Mouse (Mus musculus): ENCODE measurements around the gene Ahr. TPM values are rescaled to one million over a fixed set of nuclear protein-coding genes. Genes with fewer than 3 reads are reported as not detected.

Gene Ahr
- polyA plus RNA-seq, 1 experiment: not detected

DNA sequence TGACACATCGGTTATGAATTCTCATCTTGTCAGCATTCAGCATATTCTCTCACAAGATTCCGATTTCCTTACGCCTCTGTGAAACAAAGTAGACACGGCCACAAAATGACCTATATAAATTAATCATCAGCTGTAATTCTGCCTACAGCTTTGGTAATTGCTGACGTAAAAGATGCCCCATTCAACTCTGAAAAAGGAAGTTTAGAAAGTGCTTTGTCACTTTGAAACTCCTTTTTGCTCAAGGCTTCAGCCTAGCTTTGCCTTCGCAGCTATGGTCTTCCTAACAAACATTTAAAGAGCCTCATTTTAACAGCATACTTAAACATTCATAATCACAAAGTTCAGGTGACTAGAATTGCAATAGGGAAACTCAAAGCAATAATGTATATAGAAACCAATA is 72.2 kb downstream of the Ahr start:
- H3K27ac ChIP-seq (ENCODE audit: insufficient read depth, low read depth, low read length): no peak overlapping the region
- no peak overlapping the region for H3K4me3 ChIP-seq (ENCODE audit: insufficient read depth, low read depth, low read length)
- no peaks in the 10 kb centered on the region for H3K4me1 ChIP-seq (ENCODE audit: control insufficient read depth, insufficient read depth, low read length)
- 83% methylated on average over 6 of the region's 6 CpGs for WGBS
- TF ChIP-seq CTCF (IDR thresholded peaks at IDR 0.05; ENCODE audit: insufficient read depth, low read depth, low read length) (no peak), POLR2A (IDR thresholded peaks at IDR 0.05; ENCODE audit: insufficient read depth, low read depth, low read length) (no peak)

DNA sequence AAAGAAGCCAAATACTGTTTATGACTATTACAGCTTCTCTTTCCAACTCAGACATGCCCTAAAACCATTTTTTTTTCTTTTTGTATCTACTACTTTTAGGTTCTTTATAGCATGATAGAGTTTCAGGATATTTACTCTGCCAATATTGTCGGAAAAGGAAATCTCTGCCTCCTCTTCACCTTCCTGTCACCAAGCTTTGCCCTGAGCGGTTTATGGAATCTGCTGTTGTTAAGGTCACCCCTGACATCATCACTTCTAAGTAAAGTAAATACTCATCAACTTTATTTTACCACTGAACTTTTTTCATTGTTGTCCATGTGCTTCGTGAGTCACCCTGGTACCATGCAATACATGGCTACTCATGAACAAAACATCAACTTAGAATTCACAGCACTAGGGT is 75.2 kb downstream of the Ahr start:
- no peak for TF ChIP-seq POLR2A (IDR thresholded peaks at IDR 0.05; ENCODE audit: insufficient read depth, low read depth, low read length)
- no peak for TF ChIP-seq CTCF (IDR thresholded peaks at IDR 0.05; ENCODE audit: insufficient read depth, low read depth, low read length)

More for the DNA sequence above, 75.2 kb downstream of the Ahr start:
- 85% methylated on average over 3 of the region's 3 CpGs for WGBS
- no peak overlapping the region for H3K27ac ChIP-seq (ENCODE audit: insufficient read depth, low read depth, low read length)
- no peaks in the 10 kb centered on the region for H3K4me1 ChIP-seq (ENCODE audit: control insufficient read depth, insufficient read depth, low read length)
- H3K4me3 ChIP-seq (ENCODE audit: insufficient read depth, low read depth, low read length): no peak overlapping the region

Measured in olfactory bulb, adult 2 months (tissue).